Mouse (Mus musculus): ENCODE data around the gene Uba7. TPM values are rescaled to one million over a fixed set of nuclear protein-coding genes. Genes with fewer than 3 reads are reported as not detected.

Gene Uba7
- total RNA-seq, 1 experiment from 2014 or later: 42.5 TPM

Other genes starting within 250 kb of the Uba7 start
- gene Rbm5, start 204.5 kb upstream of the Uba7 start, total RNA-seq (2017): 188 and 222 TPM in 2 replicates
- 173 and 180 TPM in 2 replicates for gene Rbm6, start 102.3 kb upstream of the Uba7 start, total RNA-seq (2017)
- gene Mon1a, start 87.4 kb upstream of the Uba7 start, total RNA-seq (2017): 11.1 and 16.3 TPM in 2 replicates
- gene Mst1r, start 68.6 kb upstream of the Uba7 start, total RNA-seq (2017): 0.41 TPM in 1 of 2 replicates, not detected in the other
- not detected in 2 replicates for gene Actl11, start 47.0 kb upstream of the Uba7 start, total RNA-seq (2017)
- gene Camkv, start 39.8 kb upstream of the Uba7 start, total RNA-seq (2017): 0.32 TPM in 1 of 2 replicates, not detected in the other
- 12.8 and 23.2 TPM in 2 replicates for gene Traip, start 25.4 kb upstream of the Uba7 start, total RNA-seq (2017)
- not detected in 2 replicates for gene Gm20661, start 7.6 kb downstream of the Uba7 start, total RNA-seq (2017)
- gene Inka1, start 10.4 kb downstream of the Uba7 start, total RNA-seq (2017): 38.5 and 45.8 TPM in 2 replicates
- gene Cdhr4, start 17.0 kb downstream of the Uba7 start, total RNA-seq (2017): 0.18 TPM in 1 of 2 replicates, not detected in the other
- gene Gm20662, start 20.8 kb downstream of the Uba7 start, total RNA-seq (2017): not detected in 2 replicates
- gene Ip6k1, start 27.0 kb downstream of the Uba7 start, total RNA-seq (2017): 29.5 and 169 TPM in 2 replicates
- 10.7 and 13.0 TPM in 2 replicates for gene Gmppb, start 73.7 kb downstream of the Uba7 start, total RNA-seq (2017)
- gene Amigo3, start 77.7 kb downstream of the Uba7 start, total RNA-seq (2017): 0.49 and 3.3 TPM in 2 replicates
- not detected in 2 replicates for gene Mst1, start 104.9 kb downstream of the Uba7 start, total RNA-seq (2017)
- 25.7 and 26.2 TPM in 2 replicates for gene Rnf123, start 107.8 kb downstream of the Uba7 start, total RNA-seq (2017)
- gene Apeh, start 119.1 kb downstream of the Uba7 start, total RNA-seq (2017): 60.8 and 79.3 TPM in 2 replicates
- gene Bsn, start 214.9 kb downstream of the Uba7 start, total RNA-seq (2017): 3.5 and 4.0 TPM in 2 replicates